ENCODE assay signal across 8 mouse cellular contexts in genomic region chr6:61179949-61180755, GRCm38 (mm10). TPM values are rescaled to one million over a fixed set of nuclear protein-coding genes. Genes with fewer than 3 reads are reported as not detected.
DNase-seq lines count a peak whose midpoint lies in the region; ATAC-seq lines count a peak whose summit lies in the region.

Ccser1 (plus strand) TSS chr6:61180324.

- no peaks in the 10 kb centered on the region for H3K27me3 ChIP-seq in forebrain, embryonic 15.5 days
- peaks cover 32% of the 10 kb centered on the region for H3K27me3 ChIP-seq in liver, embryonic 16.5 days (ENCODE audit: control insufficient read depth, insufficient read depth, low read depth, low read length)
- H3K27me3 ChIP-seq in neural tube, embryonic 14.5 days (ENCODE audit: control insufficient read depth, insufficient read depth, low read length), result peaks cover 3% of the 10 kb centered on the region; the same call in 1 of the 2 replicates

- H3K4me3 ChIP-seq in forebrain, embryonic 15.5 days, result peak within 1 kb of the TSS; percentile 79
- H3K4me3 ChIP-seq in liver, embryonic 16.5 days (ENCODE audit: low read depth, low read length), result peak within 1 kb of the TSS; percentile 58
- peak within 1 kb of the TSS; percentile 85 for H3K4me3 ChIP-seq in neural tube, embryonic 14.5 days (ENCODE audit: low read depth, low read length)

- H3K9me3 ChIP-seq in forebrain, embryonic 15.5 days, result no peaks in the 10 kb centered on the region
- no peaks in the 10 kb centered on the region for H3K9me3 ChIP-seq in liver, embryonic 16.5 days (replicated peaks; ENCODE audit: control insufficient read depth, low read length)
- H3K9me3 ChIP-seq in neural tube, embryonic 14.5 days (ENCODE audit: control insufficient read depth, low read length), result no peaks in the 10 kb centered on the region

- H3K4me2 ChIP-seq in forebrain, embryonic 15.5 days (replicated peaks), result peak within 1 kb of the TSS; percentile 51
- peak within 1 kb of the TSS; percentile 83 for H3K4me2 ChIP-seq in liver, embryonic 16.5 days (ENCODE audit: low read depth, low read length)
- H3K4me2 ChIP-seq in neural tube, embryonic 14.5 days (ENCODE audit: low read depth, low read length), result peak within 1 kb of the TSS; percentile 54

- H3K9ac ChIP-seq in forebrain, embryonic 15.5 days (replicated peaks), result peak within 1 kb of the TSS; percentile 85
- no peak within 1 kb of the TSS for H3K9ac ChIP-seq in liver, embryonic 16.5 days (ENCODE audit: low read depth, low read length)
- H3K9ac ChIP-seq in neural tube, embryonic 14.5 days (replicated peaks; ENCODE audit: low read depth, low read length), result peak within 1 kb of the TSS; percentile 96

- peak; percentile 91 for ATAC-seq in cerebellum, adult (ENCODE audit: insufficient number of reproducible peaks, low FRiP score, low TSS enrichment)
- ATAC-seq in forebrain, embryonic 15.5 days (replicated peaks), result peak; percentile 90
- ATAC-seq in liver, embryonic 16.5 days (ENCODE audit: low read depth), result peak; percentile 67
- ATAC-seq in neural tube, embryonic 14.5 days (ENCODE audit: low read depth), result peak; percentile 92

- intact Hi-C loops in heart, postnatal 10 days (cut with DNase I), result loop anchor here (5.0 kb wide), 2 partner anchors 118 to 122 kb away; no protein-coding TSS in a partner anchor

- DNase-seq in ES-CJ7 (ENCODE audit: low read depth, low spot score), result peak; percentile 49
- DNase-seq in heart, postnatal 10 days, result peak; percentile 52 to 54
- peak; percentile 58 to 81 for DNase-seq in kidney, postnatal 36 days
- DNase-seq in thymus, adult 18-20 months, result peak; percentile 10 to 15

- peaks cover 51% of the 10 kb centered on the region for H3K4me1 ChIP-seq in forebrain, embryonic 15.5 days
- no peaks in the 10 kb centered on the region for H3K4me1 ChIP-seq in liver, embryonic 16.5 days (ENCODE audit: control insufficient read depth, low read depth, low read length)
- 0 out of 2 replicates have a peak, but pooled peaks cover 3% of the 10 kb centered on the region for H3K4me1 ChIP-seq in neural tube, embryonic 14.5 days (ENCODE audit: control insufficient read depth, insufficient read depth, low read length)

- WGBS in forebrain, embryonic 15.5 days, result under 1% methylated on average over 92 of the region's 105 CpGs
- WGBS in liver, embryonic 16.5 days (ENCODE audit: insufficient replicate concordance), result under 1% methylated on average over 101 of the region's 105 CpGs
- under 1% methylated on average over 66 of the region's 105 CpGs for WGBS in neural tube, embryonic 14.5 days

- peak within 1 kb of the TSS; percentile 96 for H3K27ac ChIP-seq in forebrain, embryonic 15.5 days (replicated peaks)
- H3K27ac ChIP-seq in liver, embryonic 16.5 days (ENCODE audit: low read length), result no peak within 1 kb of the TSS
- peak within 1 kb of the TSS; percentile 93 for H3K27ac ChIP-seq in neural tube, embryonic 14.5 days (ENCODE audit: low read depth, low read length)

- no peaks in the 10 kb centered on the region for H3K36me3 ChIP-seq in forebrain, embryonic 15.5 days
- H3K36me3 ChIP-seq in liver, embryonic 16.5 days (ENCODE audit: control insufficient read depth, insufficient read depth), result no peaks in the 10 kb centered on the region
- no peaks in the 10 kb centered on the region for H3K36me3 ChIP-seq in neural tube, embryonic 14.5 days (ENCODE audit: control insufficient read depth, insufficient read depth, low read length)

RNA-seq across cellular contexts. Expression of gene Ccser1, which starts in this region (rescaled TPM):
- polyA plus RNA-seq in forebrain, embryonic 15.5 days (2015; fragmentation: Nextera tagmentation; extraction: Ambion mirVana), result 29.0 and 30.8 TPM in 2 replicates
- total RNA-seq in heart, postnatal 10 days (2021), result 1 to 10 TPM; 3.1 to 3.8 TPM
- polyA plus RNA-seq in liver, embryonic 16.5 days (2015; fragmentation: Nextera tagmentation; extraction: Ambion mirVana), result 0.09 and 0.12 TPM in 2 replicates
- 35.1 and 37.5 TPM in 2 replicates for polyA plus RNA-seq in neural tube, embryonic 14.5 days (2014; fragmentation: Nextera tagmentation; extraction: Ambion mirVana)

Comparison
In these comparisons a context has a peak if more than half of its experiments do, and no peak if none do; other contexts are left out.
1. RNA of gene Ccser1 (polyA plus RNA-seq): 35.1 to 37.5 TPM in neural tube, embryonic 14.5 days and 29.0 to 30.8 TPM in forebrain, embryonic 15.5 days; 0.09 to 0.12 TPM in liver, embryonic 16.5 days; every median in the first group is over 10 times any median in the second.
2. Peak in ATAC-seq, H3K4me3 ChIP-seq and H3K4me2 ChIP-seq in liver, embryonic 16.5 days; RNA of the gene not detected or under 1 TPM.
3. DNase-seq: peak in every context shown above with its lines; median percentile 70 in kidney, postnatal 36 days; 53 in heart, postnatal 10 days; 49 in ES-CJ7; 12 in thymus, adult 18-20 months.
4. Peak in every context shown above with its lines, with median percentiles within 50 percentile points of each other: ATAC-seq, H3K4me2 ChIP-seq and H3K4me3 ChIP-seq.